Mouse (Mus musculus) urinary bladder, postnatal 25 days (tissue): ENCODE results near the gene Carmil2.

ENCODE experiments used
- DNase-seq: peaks from one replicate; pipeline ENCODE4 v3.0.0; 2022; ENCODE audit warnings: low spot score

Carmil2 gene

GRCm38 (mm10) chr8:105685796-105686308, at the start of gene Carmil2:
Gene Carmil2, plus strand, starts transcription at chr8:105686274.
- DNase-seq: peak; percentile 57

GRCm38 (mm10) chr8:105636963-105637510, 49.0 kb upstream of the Carmil2 start, which contains the start of gene Agrp:
Gene Agrp, minus strand, starts transcription at chr8:105637393.
- DNase-seq: peak; percentile 25

GRCm38 (mm10) chr8:105637601-105638041, 48.5 kb upstream of the Carmil2 start:
- no peak for DNase-seq

GRCm38 (mm10) chr8:105638510-105638909, 47.6 kb upstream of the Carmil2 start:
- DNase-seq: no peak

- no peak for DNase-seq
Observed at GRCm38 (mm10) chr8:105639835-105640234, 46.2 kb upstream of the Carmil2 start.

GRCm38 (mm10) chr8:105640511-105640910, 45.6 kb upstream of the Carmil2 start:
- DNase-seq: no peak

- DNase-seq: no peak
Observed at GRCm38 (mm10) chr8:105645205-105645604, 40.9 kb upstream of the Carmil2 start.

GRCm38 (mm10) chr8:105648929-105649328, 37.1 kb upstream of the Carmil2 start:
- DNase-seq: no peak

- DNase-seq: no peak
Observed at GRCm38 (mm10) chr8:105657641-105658040, 28.4 kb upstream of the Carmil2 start.

- no peak for DNase-seq
Observed at GRCm38 (mm10) chr8:105661167-105661566, 24.9 kb upstream of the Carmil2 start.

- DNase-seq: no peak
Observed at GRCm38 (mm10) chr8:105677891-105678290, 8.2 kb upstream of the Carmil2 start.

- no peak for DNase-seq
Observed at GRCm38 (mm10) chr8:105685325-105685724, 749 bp upstream of the Carmil2 start.

- DNase-seq: no peak
Observed at GRCm38 (mm10) chr8:105686551-105686950, 477 bp downstream of the Carmil2 start.

GRCm38 (mm10) chr8:105687512-105687911, 1.4 kb downstream of the Carmil2 start:
- DNase-seq: no peak

GRCm38 (mm10) chr8:105688242-105688752, 2.2 kb downstream of the Carmil2 start:
- no peak for DNase-seq

GRCm38 (mm10) chr8:105689256-105689982, 3.3 kb downstream of the Carmil2 start:
- no peak for DNase-seq

- DNase-seq: no peak
Observed at GRCm38 (mm10) chr8:105689983-105690360, 3.9 kb downstream of the Carmil2 start.

- no peak for DNase-seq
Observed at GRCm38 (mm10) chr8:105690978-105691377, 4.9 kb downstream of the Carmil2 start.

- no peak for DNase-seq
Observed at GRCm38 (mm10) chr8:105692449-105693182, 6.5 kb downstream of the Carmil2 start.

GRCm38 (mm10) chr8:105693648-105694047, 7.6 kb downstream of the Carmil2 start:
- DNase-seq: peak; percentile 62

GRCm38 (mm10) chr8:105694051-105694799, 8.2 kb downstream of the Carmil2 start:
- DNase-seq: no peak
